Mouse (Mus musculus) kidney, adult 18-20 months (tissue): ENCODE data around the gene Cstf1.

Source experiments
- DNase-seq: peaks from one replicate; pipeline ENCODE4 v3.0.0; 2021

Cstf1 gene

DNA sequence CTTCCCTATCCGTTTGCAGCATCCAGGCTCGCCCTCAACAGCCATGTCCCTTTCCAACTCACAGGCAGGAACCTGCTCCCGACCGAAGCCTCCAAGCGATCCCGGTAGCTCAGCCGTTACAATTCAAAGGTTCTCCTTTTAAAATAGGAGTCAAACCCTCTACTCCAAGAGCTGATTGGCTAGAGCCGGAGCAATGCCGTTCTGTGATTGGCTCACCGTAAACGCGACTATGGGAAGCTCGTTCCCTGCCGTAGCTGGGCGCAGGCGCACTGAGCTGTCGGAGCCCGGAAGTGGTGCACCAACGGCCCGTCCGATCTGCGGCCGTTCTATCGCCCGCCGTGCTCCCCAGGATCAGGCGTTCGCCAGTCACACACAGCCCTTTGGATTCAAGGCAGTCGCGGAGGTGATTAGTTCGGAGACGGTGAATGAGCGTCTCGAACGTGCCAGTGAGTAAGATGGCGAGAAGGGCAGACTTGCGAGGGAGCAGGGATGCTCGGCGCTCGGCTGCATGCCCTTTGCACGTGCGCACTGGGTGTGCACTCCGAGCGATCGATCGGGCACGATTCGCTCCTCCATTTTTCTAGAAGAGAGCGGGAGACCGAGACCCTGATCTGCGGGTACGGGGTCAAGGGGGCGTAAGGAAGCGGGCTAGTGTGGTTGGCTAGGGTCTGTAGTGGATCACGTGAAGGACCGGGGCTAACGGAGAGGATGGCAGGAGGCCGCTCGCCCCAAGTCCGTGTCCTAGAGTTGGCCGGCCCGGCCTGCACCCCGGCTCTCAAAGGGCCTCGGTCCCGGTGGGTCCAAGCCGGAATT lies at the start of gene Cstf1, which contains the start of gene Aurka:
Gene Cstf1, plus strand, starts transcription at position 271 of the 813 bp plus-strand sequence.
Gene Aurka, minus strand, starts transcription at position 125 of the 813 bp plus-strand sequence.
- DNase-seq, result peak; percentile 98

DNA sequence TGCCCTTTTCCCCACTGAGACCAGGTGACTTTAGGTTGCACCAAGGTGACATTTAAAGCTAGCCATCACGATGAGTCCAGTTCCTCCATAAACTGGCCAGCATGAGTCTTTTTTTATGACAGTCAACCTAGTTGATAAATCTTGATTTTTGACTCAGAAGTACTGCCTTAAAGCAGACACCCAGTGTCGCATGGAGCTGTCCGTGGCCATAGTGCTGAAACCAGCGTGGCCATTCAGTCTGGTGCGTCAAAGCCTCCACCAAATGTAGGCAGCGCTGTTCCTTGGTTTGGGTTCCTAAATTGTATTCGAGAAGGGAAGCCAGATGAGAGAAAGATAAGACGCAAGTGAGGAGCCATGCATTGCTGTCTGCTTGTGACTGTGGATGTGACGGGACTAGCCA lies 49.6 kb upstream of the Cstf1 start:
- DNase-seq, result peak; percentile 26

DNA sequence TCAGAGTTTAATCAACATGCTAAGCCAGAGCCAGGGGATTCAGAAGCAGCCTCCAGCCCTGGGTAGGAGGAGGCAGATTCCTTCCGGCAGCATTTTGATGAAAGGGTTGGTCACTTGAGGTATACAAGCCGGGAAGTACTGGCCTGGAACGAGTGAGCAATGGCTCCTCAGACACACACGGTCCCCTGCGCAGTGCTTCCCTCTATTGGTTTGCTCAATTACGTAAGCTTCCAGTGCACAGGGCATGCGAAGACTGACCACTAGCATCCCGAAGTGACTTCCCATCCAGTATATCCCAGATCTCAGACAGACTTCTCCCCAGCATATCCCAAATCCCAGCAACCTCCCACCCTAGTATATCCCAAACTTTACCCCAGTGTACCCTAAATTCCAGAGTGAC lies 42.2 kb upstream of the Cstf1 start:
- DNase-seq, result no peak

DNA sequence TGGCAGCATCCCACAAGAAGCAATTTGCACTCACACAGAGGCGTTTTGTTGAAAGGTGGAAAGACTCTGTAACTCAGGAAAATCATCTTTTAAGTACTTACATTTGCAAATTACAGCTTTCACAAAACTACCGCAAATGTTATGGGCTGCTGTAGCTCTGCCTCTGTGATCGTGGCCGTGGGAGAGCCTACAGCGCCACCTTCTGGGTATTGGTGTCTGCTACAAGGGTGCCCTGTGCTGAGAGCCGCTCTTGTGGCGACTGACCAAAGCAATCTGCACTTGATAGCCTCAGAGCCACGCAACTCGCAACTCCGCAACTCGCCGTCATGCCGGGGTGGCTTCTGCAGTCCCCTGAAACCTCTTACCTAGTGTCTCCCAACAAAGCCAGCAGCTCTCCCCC lies 41.3 kb upstream of the Cstf1 start:
- peak; percentile 13 for DNase-seq

DNA sequence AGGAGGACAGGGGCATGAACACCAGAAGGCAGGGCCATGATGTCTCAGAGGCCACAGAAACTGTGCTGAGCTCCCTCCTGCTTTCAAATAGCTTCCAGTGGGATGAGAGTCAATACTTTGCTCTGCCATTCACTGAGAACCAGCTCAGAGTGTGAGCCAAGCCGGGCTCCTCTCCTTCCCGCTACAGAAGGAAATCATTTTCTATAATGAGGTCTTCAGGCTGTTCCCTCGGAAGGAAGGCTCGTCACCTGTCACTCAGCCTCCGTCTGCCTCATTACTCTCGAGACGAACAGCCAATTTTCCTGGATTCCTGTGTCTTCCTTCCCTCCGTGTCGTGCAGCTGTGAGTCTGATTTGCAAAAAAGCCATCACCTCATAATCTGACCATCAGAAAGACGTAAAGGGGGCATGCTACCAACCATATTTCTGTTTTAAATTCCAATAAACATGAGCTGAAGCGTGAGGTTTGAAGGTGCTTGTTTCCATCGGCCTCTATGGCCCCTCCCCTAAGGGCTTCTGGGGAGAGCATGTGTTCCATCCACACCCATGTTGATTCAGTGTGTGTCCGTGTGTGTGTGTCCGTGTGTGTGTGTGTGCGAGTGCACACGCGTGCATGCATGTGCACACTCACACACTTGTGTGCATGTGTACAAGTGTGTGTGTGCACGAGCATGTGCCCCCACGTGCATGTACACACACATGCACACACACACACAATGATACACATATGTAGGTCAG lies 32.1 kb upstream of the Cstf1 start:
- DNase-seq, result no peak

DNA sequence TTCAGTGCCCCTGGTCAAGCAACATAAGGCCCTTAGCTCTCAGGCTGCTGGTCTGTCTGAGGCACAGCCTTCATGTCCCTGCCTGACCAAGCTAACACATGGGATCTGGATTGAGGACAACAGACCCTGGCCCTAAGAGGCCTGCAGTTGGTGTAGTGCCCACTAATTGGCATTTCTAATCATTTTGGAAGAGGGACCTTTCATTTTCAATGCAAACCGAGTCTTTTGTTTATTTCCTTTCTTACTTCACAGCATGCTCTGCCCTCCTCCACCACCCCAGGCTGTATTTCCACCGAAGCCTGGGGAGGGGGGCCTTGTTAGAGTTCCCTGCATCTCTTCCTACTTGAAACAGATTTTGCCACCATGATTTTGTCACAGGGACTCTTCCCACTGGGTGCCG lies 29.5 kb upstream of the Cstf1 start:
- no peak for DNase-seq

DNA sequence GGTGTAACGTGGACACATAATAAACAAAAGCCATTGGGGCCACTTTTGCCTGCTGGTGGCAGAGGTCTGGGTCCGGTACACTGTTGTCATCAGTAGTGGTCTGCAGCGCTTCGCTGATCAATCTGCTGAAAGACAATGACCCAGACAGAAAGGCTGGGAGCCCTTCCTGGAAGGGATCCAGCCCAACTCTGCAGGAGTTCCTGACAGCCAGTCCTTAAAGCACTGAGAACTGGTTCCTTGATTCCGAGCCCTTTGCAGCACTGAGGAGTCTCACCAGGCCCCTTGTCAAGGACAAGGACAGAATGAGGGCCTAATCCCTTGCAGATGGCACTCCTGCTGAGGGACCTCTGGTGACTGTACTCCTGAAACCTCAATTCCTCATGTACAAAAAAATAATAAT lies 28.9 kb upstream of the Cstf1 start:
- DNase-seq, result no peak

DNA sequence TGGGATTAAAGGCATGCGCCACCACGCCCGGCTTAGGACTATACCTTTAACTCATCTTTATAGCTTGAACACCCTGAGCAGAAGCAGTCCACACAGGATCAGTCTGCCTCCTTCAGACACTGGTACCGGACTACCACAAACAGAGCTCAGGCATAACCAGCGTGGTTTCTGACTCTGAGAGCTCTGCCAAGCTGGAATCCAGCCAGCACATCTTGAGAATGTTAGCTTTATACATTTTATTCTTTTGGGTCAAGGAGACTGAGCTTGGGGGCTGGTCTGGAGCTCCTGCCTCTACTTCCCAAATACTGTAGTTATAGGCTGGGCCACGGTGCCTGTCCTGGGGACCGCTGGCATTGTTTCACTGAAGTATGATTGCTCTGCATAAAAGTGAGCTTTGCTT lies 26.7 kb upstream of the Cstf1 start:
- no peak for DNase-seq

DNA sequence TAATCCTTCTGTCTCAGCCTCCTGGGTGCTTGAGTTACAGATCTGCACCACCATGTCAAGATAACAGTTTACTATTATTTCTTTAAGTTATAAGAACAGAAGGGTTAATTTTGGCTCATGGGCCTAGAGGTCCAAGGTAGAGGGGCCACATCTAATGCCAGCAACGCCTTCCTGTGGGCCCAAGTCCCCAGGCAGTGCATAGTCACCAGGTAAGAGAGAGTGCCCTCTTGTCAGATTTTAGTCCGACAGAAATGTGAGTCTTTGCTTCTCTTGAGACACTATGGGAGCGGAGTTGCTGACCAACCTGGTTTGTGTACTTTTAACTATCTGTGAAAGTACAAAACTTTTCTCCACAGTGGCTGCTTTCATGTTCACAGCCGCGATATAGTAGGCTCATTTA lies 25.8 kb upstream of the Cstf1 start:
- DNase-seq, result no peak

DNA sequence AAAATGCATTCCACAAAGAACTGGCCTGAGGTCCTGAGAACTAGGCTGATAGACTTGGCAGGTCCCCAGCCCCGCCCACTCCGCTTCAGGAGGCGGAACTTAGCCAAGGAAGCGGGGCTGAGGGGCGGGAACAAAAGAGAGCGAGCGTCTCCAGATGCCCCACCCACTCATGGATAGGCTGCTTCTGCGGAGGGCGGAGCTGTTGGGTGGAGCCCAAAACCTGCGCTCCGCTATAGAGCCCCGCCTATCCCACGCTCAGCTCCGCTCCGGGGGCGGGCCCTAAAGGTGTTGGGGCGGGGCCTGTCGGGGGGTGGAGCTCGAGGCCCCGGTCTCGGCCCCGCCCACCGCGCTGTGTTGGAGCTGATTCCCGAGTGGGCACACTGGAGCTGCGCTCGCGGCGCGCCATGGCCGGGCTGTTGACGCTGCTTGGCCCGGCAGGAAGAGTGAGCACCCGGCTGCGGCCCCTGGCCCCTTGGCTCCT lies 25.2 kb upstream of the Cstf1 start, which contains the start of gene Fam210b:
Gene Fam210b, plus strand, starts transcription at position 308 of the 481 bp plus-strand sequence.
- DNase-seq, result peak; percentile 99

DNA sequence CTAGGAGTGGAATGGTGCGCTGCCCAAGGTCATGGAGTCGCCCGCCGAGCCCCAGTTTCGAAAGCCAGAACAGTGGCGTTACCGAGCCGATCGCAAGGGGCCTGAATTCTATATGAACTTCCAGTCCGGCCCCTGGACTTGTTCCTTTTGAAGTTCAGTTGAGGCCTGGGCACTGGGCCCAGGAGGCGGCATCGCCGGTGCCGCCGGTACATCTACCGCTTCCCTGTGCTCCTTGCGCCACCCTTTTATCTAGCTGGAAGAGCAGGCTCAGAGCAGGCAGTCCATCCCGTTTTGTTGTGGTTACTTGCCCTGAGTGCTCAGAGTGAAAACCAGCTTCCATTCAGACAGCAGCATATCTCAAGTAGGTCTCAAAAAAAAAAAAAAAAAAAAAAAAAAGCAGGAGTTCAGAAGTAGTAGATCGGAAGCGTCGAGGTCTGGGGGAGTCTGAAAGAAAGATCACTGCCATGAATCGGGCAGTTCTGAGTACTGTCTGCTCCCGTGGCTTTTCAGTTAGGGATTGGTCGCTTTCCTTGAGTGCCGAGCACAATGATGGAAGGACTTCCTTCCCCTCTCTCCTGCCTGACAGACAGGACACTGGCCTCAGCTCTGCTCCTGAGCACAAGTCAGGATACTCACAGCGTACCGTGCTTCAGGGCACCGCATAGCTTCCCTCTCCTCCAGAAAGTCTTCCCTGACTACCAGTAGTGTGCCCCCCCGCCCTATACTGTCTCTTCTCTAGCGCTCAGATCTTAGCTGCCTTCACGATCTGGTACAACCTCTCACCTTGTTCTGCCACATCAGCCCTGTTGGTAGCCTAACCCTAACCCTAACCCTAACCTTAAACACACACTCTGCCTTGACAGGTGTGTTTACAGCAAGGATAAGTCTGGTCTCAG lies 24.2 kb upstream of the Cstf1 start:
- peak; percentile 61 for DNase-seq

DNA sequence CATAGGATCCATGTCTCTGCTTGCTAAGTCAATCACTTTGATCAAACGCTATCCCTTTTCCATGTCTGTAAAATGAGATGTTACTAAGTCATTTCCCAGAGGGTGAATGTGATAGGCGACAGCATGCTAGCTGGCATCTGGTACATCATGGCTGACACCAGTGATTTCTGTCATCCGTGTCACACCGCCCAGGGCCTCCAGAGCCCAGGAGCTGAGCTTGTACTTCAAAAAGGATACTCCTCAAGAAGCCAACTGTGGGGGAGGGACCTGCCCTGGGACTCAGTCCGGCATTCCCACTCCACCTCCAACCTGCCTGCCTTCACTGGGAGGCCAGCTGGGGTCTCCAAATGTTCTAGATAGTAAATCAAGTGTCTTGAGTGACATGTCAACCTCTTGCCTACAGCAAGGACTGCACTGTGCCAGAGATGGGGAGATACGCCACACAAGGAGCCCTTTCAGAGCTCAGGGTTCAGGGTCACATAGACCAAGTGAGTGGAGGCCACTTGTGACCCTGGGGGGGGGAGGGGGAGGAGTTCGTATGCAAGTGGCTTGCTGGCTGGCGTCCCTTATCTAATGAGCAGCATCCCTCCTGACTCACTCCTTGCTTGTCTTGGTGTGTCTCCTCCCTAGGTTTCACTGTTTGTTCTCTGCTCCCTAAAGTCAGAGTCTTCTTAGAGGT lies 23.4 kb upstream of the Cstf1 start:
- no peak for DNase-seq

DNA sequence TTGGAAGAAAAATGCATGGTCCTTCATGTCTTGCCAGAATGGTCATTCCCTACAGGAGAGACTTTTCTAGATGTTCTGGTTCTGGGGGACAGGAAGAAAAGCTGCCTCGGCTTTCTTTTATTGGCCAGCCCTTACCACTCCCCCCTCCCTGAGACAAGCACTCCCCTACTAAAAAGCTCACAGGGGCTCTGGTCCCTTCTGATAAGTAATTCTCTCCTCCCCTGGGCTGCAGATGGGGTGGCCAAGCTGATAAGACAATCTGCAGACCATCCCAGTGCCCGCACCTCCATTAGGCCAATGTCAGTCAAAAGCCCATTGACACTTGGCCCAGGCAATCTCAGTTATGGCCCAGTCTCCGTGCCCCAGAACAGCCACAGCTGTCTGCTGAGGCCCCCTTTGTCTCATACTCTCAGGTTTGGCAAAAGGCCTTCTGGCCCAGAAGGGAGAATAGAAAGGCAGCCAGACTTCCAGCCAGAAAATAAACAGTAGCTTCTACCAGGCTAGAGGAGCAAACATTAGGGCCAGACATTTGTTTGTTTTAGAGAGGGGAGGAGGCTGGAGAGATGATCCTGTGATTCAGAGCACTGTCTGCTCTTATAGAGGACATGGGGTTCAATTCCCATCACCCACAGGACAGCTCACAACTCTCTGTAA lies 22.1 kb upstream of the Cstf1 start:
- no peak for DNase-seq

DNA sequence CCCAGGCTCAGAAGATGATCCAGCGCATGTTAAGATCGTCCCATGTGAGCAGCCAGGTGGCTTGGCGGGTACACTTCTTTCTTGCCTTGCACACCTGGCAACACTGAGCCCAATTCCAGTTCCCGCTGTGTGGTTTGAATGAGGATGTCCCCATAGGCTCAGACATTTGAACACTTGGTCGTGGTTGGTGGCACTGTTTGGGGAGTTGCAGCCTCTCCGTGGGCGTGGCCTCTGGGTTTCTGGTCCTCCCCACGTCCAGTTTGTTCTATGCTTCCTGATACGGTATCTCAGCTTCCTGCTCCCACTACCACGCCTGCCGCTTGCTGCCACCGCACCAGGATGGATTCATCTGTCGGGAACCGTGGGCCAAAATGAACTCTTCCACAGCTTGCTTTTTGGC lies 20.7 kb upstream of the Cstf1 start:
- DNase-seq, result no peak

DNA sequence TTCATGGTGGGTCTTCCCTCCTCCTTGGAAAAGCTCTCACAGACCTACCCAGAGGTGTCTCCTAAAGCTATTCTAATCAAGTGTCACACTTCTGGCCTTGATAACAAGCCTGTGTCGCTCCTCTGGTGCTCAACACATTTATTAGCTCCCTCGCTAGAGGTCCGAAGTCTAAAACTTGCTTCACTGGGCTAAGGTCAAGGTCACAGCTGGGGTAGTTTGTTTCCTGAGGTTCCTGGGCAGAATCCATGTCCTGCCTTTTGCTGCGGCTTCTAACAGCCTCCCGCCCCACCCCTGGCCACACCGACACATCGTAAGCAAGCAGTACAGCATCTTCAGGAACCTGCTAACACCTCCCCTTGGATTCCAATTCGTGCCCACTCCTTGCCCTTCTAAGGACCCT lies 19.7 kb upstream of the Cstf1 start:
- DNase-seq, result no peak

DNA sequence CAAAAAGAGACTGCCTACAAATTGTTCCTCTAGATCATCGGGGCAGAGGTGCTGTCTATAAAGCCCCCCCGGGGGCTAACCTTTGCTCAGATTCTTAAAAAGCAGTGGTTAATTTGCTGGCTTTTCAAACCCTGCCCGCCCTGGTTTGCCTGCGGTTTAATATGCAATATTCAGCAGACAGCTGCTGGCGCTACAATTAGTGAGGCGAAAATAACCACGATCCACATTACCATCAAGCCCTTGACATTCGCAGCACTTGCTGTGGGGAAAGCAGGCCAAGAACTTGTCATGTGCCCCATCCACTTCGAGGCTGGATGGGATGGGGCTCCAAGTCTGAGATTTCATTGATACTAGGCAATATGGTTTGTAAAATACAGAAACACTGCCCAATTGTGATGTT lies 17.3 kb upstream of the Cstf1 start:
- DNase-seq, result no peak

DNA sequence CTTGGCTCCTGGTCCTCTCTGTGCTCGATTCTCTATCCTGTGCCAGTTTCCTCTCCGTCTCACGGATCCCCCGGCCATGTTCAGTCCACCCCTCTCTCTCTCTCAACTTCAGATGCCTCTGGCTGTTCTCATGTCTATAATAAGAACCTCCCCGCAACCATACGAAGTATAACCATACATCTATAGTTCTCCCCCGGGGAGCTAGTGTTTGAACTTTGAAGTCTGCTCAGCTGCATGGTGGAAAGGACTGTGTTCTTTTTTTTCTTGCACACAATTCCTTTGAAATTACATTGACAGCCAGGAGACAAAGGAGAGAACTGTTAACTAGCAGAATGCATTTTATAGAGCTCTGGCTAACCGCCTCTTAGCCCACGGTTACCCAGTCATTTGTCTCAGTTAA lies 15.7 kb upstream of the Cstf1 start:
- no peak for DNase-seq

DNA sequence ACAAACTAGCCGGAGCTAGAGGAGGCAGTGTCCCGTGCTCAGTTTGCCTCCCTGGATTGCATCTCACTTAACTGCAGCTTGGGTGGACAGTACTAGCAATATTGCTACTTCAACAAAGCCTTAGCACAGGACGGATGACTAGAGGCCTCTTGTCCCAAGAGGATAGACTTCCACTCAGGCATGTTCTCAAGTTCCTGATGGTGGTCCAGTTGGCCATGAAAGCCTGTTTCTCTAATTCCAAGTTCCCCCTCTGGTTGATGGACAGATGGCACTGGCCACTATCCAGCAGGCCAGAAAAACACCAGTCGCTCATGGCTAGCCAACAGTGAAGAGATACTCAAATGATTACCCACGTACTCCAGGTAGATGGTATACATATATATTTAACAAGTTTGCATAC lies 14.6 kb upstream of the Cstf1 start:
- DNase-seq, result no peak

DNA sequence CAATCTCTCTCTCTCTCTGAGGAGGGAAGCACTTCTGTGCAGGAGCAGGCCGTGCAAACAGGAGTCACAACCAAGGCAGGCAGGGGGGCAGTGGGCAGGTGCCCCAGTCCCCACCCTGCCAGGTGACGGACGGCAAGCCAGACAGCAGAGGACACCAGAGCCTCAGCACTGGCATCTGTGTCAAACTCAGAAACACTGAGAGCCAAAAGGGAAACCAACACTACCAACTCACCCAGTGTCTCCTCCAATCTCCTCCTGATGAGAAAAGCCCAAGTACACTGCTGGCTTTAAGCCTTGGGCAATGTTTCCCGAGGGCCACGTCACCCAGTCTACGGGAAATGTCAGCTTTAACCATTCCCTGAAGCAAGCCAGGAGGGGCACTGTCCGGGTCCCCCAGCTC lies 7.3 kb upstream of the Cstf1 start:
- DNase-seq, result no peak

DNA sequence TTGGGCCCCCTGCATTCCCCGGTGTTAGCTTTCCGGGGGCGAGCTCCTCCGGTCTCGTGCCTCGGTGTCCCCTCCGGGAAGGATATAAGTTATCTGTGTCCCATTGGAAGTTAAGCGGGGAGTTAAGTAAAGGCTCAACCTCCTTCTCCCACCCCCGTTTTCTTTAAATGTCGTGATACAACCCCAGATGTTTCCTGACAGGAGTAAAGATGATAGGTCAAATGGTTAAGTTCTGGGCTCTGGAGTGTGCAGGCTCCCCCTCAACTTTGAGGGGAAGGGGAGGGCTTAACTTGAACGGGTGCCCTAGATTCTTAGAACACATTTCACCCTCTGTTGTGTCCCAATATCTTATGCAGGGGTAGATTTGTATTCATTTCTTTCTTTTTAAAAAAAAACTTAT lies 777 bp downstream of the Cstf1 start:
- DNase-seq, result no peak

DNA sequence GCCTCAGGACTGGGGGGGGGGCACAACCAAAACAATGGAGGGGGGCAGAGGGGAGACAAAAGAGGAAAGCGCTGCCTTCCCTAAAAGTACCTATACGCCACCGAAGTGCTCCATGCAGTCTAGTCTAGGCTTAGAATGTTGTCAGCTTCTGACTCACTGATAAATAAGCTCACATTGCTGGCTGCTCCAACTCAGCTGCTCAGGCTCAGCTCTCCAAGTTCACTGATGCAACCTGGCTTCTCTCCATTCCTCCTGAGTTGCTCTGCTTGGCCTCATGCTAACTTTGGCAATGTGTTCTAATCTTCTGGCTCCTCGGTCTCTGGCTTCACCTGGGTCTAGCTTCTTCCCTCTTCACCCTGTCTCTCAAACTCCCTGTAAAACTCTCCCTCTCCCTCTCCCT lies 6.1 kb downstream of the Cstf1 start:
- DNase-seq, result no peak

DNA sequence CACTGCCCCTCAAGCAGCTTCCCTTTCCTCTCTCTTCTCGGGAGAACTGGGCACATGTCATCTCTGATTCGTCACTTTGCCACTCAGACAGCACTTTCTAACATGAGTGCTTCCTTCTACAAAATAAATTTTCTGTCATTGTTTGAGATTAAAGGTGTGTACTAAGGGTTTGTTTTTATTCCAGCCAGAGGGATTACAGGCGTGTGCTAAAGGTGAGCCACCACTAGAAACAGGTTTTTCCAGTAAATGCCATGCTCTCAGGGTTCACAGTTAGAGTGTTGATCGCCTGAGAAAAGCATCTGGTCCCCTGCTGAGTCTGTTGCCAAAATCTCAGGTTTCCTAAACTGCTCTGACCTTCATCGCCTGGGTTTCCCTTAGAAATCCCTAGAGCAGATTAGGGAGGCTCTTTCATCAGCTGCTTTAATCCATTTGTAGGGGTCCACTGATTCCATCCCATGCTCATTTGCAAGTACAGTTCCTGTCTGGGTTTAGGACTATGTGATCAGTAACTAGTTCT lies 6.6 kb downstream of the Cstf1 start:
- no peak for DNase-seq
